Mouse (Mus musculus): ENCODE measurements around the gene Alx3. TPM values are rescaled to one million over a fixed set of nuclear protein-coding genes. Genes with fewer than 3 reads are reported as not detected.

The Alx3 gene
- polyA plus RNA-seq, 1 experiment from 2014 or later, result 1.7 TPM

DNA sequence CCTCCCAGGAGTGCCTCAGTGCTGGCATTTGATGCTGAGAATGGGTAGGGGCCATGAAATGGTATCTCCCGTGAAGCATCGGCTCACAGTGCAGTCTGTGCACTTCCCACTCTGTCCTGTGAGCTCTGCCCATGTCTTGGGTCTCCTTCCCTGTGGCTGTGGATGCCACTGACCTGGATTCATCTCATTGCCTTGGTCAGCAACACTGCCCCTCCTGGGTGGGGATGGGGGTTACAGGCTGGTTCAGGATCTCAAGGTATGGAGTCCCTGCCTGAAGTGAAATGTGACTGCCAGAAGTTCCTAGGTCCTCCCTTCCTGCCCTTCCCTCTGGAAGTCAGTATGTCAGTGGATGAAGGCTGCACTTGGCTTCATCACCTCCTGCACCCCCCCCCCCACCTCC is 32.7 kb upstream of the Alx3 start:
- H3K9me3 ChIP-seq (replicated peaks; ENCODE audit: control insufficient read depth, low read length), result no peaks in the 10 kb centered on the region
- no peak overlapping the region for H3K27ac ChIP-seq (ENCODE audit: low read depth, low read length)
- H3K4me1 ChIP-seq (ENCODE audit: control insufficient read depth, insufficient read depth, low read length), result peaks cover 25% of the 10 kb centered on the region
- no peak overlapping the region for H3K9ac ChIP-seq (ENCODE audit: low read depth, low read length)
- no peak overlapping the region for H3K4me2 ChIP-seq
- no peak overlapping the region for H3K4me3 ChIP-seq (ENCODE audit: low read depth, low read length)
- no peak for ATAC-seq (replicated peaks; ENCODE audit: insufficient number of reproducible peaks, low FRiP score, low TSS enrichment)
- H3K36me3 ChIP-seq (ENCODE audit: control insufficient read depth, insufficient read depth, low read length), result no peaks in the 10 kb centered on the region
- 69% methylated on average over 2 of the region's 2 CpGs for WGBS (ENCODE audit: insufficient replicate concordance)
- peaks cover 15% of the 10 kb centered on the region; the same call in 1 of the 2 replicates for H3K27me3 ChIP-seq (ENCODE audit: control insufficient read depth, insufficient read depth, low read length)

DNA sequence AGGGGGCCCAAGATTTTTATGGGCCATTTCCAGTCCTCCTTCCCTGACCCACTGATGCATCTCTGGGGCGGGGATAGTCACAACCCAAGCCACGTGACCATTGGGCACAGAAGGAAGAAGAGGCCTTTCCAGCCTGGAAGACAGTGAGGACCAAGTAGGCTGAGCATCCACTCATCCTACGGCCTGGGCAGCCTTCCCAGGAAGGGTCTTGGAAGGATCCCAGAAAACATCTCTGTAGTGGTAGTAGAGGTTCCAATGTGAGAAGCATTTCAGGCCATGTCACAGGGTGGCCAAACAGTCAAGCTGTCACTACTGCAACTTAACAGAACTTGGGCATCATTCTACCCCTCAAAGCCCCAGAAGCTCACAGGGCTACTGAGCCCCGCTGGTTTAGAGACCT is 32.2 kb upstream of the Alx3 start:
- WGBS (ENCODE audit: insufficient replicate concordance), result 84% methylated on average over 4 of the region's 4 CpGs
- ATAC-seq (replicated peaks; ENCODE audit: insufficient number of reproducible peaks, low FRiP score, low TSS enrichment), result no peak
- H3K4me1 ChIP-seq (ENCODE audit: control insufficient read depth, insufficient read depth, low read length), result peaks cover 25% of the 10 kb centered on the region

DNA sequence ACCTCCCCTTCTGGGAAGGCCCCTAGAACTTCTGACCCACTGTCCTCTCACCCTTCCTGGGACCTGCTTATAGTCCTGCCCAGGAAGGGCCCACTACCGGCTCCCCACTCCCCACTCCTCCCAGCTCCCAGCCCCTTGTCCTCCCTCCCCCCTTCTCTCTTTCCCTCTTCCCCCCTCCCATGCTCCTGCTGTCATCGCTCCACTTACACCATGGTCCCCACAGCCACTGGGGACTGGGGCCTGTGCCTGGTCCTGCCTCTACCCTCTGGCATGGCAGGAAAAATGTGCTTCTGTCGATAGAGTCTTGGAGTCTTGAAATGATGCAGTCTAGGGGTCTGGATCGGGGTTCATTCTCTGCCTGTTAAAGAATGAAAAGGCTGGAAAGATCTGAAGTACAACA is 31.0 kb upstream of the Alx3 start:
- H3K4me1 ChIP-seq (ENCODE audit: control insufficient read depth, insufficient read depth, low read length), result peaks cover 35% of the 10 kb centered on the region
- H3K9ac ChIP-seq (ENCODE audit: low read depth, low read length), result no peak overlapping the region
- H3K9me3 ChIP-seq (replicated peaks; ENCODE audit: control insufficient read depth, low read length), result no peaks in the 10 kb centered on the region
- no peaks in the 10 kb centered on the region for H3K36me3 ChIP-seq (ENCODE audit: control insufficient read depth, insufficient read depth, low read length)
- ATAC-seq (replicated peaks; ENCODE audit: insufficient number of reproducible peaks, low FRiP score, low TSS enrichment), result peak; percentile 62
- no peak overlapping the region for H3K4me2 ChIP-seq
- peak overlapping the region; percentile 90 for H3K27ac ChIP-seq (ENCODE audit: low read depth, low read length)
- WGBS (ENCODE audit: insufficient replicate concordance), result 8% methylated on average over 4 of the region's 4 CpGs
- peaks cover 9% of the 10 kb centered on the region; the same call in 1 of the 2 replicates for H3K27me3 ChIP-seq (ENCODE audit: control insufficient read depth, insufficient read depth, low read length)
- no peak overlapping the region for H3K4me3 ChIP-seq (ENCODE audit: low read depth, low read length)

More for the DNA sequence above, 32.2 kb upstream of the Alx3 start:
- Histone ChIP-seq H3K27me3 (ENCODE audit: control insufficient read depth, insufficient read depth, low read length) (peaks cover 13% of the 10 kb centered on the region; the same call in 1 of the 2 replicates), H3K9me3 (replicated peaks; ENCODE audit: control insufficient read depth, low read length) (no peaks in the 10 kb centered on the region), H3K27ac (ENCODE audit: low read depth, low read length) (no peak overlapping the region), H3K36me3 (ENCODE audit: control insufficient read depth, insufficient read depth, low read length) (no peaks in the 10 kb centered on the region), H3K9ac (ENCODE audit: low read depth, low read length) (no peak overlapping the region), H3K4me2 (no peak overlapping the region), H3K4me3 (ENCODE audit: low read depth, low read length) (no peak overlapping the region)

DNA sequence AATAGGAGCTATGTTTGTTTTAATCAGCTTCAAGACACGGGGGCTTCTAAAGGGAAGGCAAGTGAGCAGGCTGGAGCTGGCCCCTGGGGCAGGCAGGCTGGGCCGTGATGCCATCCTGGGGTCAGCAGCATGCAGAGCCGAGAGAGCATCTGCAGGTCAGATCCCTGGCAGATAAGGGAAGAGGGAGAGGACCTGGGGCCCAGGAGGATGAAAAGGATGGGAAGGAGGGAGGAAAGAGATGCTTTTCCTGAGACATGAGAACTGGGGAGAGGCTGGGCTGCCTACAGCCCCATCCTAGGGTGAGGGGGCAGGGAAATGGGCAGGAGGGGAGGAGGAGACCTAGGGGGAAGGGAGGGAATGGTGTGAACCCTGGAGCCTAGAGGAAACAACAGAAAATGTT is 29.5 kb upstream of the Alx3 start:
- H3K27me3 ChIP-seq (ENCODE audit: control insufficient read depth, insufficient read depth, low read length), result peaks cover 6% of the 10 kb centered on the region; the same call in 1 of the 2 replicates
- H3K9ac ChIP-seq (ENCODE audit: low read depth, low read length), result peak overlapping the region; percentile 3
- WGBS (ENCODE audit: insufficient replicate concordance), result 9% methylated on average over 3 of the region's 3 CpGs
- H3K4me2 ChIP-seq, result no peak overlapping the region
- no peak overlapping the region for H3K4me3 ChIP-seq (ENCODE audit: low read depth, low read length)
- H3K9me3 ChIP-seq (replicated peaks; ENCODE audit: control insufficient read depth, low read length), result no peaks in the 10 kb centered on the region
- H3K36me3 ChIP-seq (ENCODE audit: control insufficient read depth, insufficient read depth, low read length), result no peaks in the 10 kb centered on the region
- peak overlapping the region; percentile 36 for H3K27ac ChIP-seq (ENCODE audit: low read depth, low read length)
- H3K4me1 ChIP-seq (ENCODE audit: control insufficient read depth, insufficient read depth, low read length), result peaks cover 37% of the 10 kb centered on the region
- no peak for ATAC-seq (replicated peaks; ENCODE audit: insufficient number of reproducible peaks, low FRiP score, low TSS enrichment)

DNA sequence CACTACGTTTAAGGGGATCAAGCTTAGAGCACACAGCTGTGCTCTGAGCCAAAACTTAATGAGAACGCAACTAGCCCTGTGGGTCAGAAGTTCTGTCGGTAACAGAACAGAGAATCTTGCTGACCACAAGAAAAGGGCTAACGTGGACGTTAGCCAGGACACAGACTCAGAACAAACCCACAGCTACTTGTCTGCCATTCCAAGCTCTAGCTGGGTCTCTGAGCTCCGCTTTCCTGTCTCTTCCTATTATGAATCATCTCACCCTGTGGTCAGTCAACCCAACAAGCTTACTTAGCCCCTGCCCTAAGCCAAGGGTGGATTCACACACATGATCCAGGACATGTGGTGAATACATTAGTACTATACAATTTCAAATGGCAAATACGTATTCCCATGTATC is 27.1 kb upstream of the Alx3 start:
- 74% methylated on average over 7 of the region's 7 CpGs for WGBS (ENCODE audit: insufficient replicate concordance)
- H3K4me1 ChIP-seq (ENCODE audit: control insufficient read depth, insufficient read depth, low read length), result peaks cover 29% of the 10 kb centered on the region

DNA sequence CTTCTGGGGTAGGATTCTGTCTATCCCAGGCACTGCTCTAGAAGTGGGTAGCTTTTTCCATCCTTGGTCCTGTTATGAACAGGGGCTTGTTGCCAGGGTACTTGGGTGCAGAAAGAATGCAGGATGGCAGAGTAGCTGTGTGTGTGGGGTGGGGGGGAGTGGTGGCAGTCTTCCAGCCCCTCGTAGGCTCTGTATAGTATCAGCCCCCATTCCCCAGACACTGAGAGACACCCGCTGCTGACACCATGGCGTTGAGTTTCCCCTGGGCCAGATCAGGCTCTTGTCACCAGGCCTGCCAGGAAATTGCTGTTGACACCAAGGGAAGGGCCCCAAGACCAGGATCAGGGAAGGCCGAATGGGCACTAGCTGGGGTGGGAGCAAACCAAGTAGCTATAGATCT is 26.1 kb upstream of the Alx3 start:
- H3K27me3 ChIP-seq (ENCODE audit: control insufficient read depth, insufficient read depth, low read length), result peaks cover 6% of the 10 kb centered on the region; the same call in 1 of the 2 replicates
- no peak overlapping the region for H3K4me2 ChIP-seq
- H3K9me3 ChIP-seq (replicated peaks; ENCODE audit: control insufficient read depth, low read length), result no peaks in the 10 kb centered on the region
- H3K9ac ChIP-seq (ENCODE audit: low read depth, low read length), result no peak overlapping the region
- ATAC-seq (replicated peaks; ENCODE audit: insufficient number of reproducible peaks, low FRiP score, low TSS enrichment), result no peak
- H3K36me3 ChIP-seq (ENCODE audit: control insufficient read depth, insufficient read depth, low read length), result no peaks in the 10 kb centered on the region
- no peak overlapping the region for H3K4me3 ChIP-seq (ENCODE audit: low read depth, low read length)
- 21% methylated on average over 4 of the region's 4 CpGs for WGBS (ENCODE audit: insufficient replicate concordance)
- H3K27ac ChIP-seq (ENCODE audit: low read depth, low read length), result peak overlapping the region; percentile 12; the same call in 1 of the 2 replicates
- peaks cover 24% of the 10 kb centered on the region for H3K4me1 ChIP-seq (ENCODE audit: control insufficient read depth, insufficient read depth, low read length)

More for the DNA sequence above, 27.1 kb upstream of the Alx3 start:
- H3K9me3 ChIP-seq (replicated peaks; ENCODE audit: control insufficient read depth, low read length), result no peaks in the 10 kb centered on the region
- H3K4me3 ChIP-seq (ENCODE audit: low read depth, low read length), result no peak overlapping the region
- ATAC-seq (replicated peaks; ENCODE audit: insufficient number of reproducible peaks, low FRiP score, low TSS enrichment), result no peak
- H3K27ac ChIP-seq (ENCODE audit: low read depth, low read length), result no peak overlapping the region
- no peaks in the 10 kb centered on the region for H3K36me3 ChIP-seq (ENCODE audit: control insufficient read depth, insufficient read depth, low read length)
- no peak overlapping the region for H3K4me2 ChIP-seq
- H3K27me3 ChIP-seq (ENCODE audit: control insufficient read depth, insufficient read depth, low read length), result peaks cover 6% of the 10 kb centered on the region; the same call in 1 of the 2 replicates
- no peak overlapping the region for H3K9ac ChIP-seq (ENCODE audit: low read depth, low read length)

DNA sequence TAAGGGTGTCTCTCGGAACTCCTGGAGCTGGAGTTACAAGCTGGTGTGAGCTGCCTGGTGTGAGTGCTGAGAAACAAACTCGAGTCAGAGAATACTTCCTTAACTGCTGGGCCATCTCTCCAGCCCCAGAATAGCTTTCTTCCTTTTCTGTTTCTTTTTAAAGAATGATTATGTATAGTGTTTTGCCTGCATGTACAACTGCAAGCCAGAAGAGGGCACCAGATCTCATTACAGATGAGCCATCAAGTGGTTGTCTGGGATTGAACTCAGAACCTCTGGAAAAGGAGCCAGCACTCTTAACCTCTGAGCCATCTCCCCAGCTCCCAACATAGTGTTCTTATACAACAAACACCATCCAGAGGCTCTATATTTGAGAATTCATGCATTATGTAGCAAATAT is 23.6 kb upstream of the Alx3 start:
- Histone ChIP-seq H3K4me2 (no peak overlapping the region), H3K27me3 (ENCODE audit: control insufficient read depth, insufficient read depth, low read length) (peaks cover 6% of the 10 kb centered on the region; the same call in 1 of the 2 replicates), H3K9ac (ENCODE audit: low read depth, low read length) (no peak overlapping the region), H3K9me3 (replicated peaks; ENCODE audit: control insufficient read depth, low read length) (no peaks in the 10 kb centered on the region), H3K4me1 (ENCODE audit: control insufficient read depth, insufficient read depth, low read length) (peaks cover 12% of the 10 kb centered on the region), H3K27ac (ENCODE audit: low read depth, low read length) (no peak overlapping the region), H3K36me3 (ENCODE audit: control insufficient read depth, insufficient read depth, low read length) (no peaks in the 10 kb centered on the region), H3K4me3 (ENCODE audit: low read depth, low read length) (no peak overlapping the region)
- no peak for ATAC-seq (replicated peaks; ENCODE audit: insufficient number of reproducible peaks, low FRiP score, low TSS enrichment)
- WGBS (ENCODE audit: insufficient replicate concordance), result 53% methylated on average over 2 of the region's 2 CpGs

DNA sequence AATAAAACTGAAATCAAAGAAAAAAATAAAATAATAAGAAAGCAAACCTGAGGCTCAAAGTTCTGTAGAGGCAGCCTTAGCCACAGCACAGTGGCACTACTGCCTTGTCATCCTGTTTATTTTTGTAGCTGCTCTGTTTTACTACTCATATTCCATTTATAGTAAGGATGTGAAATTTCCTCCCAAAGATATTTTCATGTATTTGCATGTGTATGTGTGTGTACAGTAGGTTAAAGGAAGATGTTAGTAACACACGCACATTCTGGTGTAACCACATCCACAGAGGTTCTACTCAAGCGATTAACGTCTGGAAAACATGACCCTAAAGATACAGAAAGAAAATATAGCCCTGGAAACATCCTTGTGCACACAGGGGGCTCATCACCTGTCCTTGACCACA is 18.0 kb upstream of the Alx3 start:
- H3K4me2 ChIP-seq, result no peak overlapping the region
- 79% methylated on average over 3 of the region's 3 CpGs for WGBS (ENCODE audit: insufficient replicate concordance)
- H3K36me3 ChIP-seq (ENCODE audit: control insufficient read depth, insufficient read depth, low read length), result no peaks in the 10 kb centered on the region
- no peak overlapping the region for H3K9ac ChIP-seq (ENCODE audit: low read depth, low read length)
- H3K27ac ChIP-seq (ENCODE audit: low read depth, low read length), result no peak overlapping the region
- no peak for ATAC-seq (replicated peaks; ENCODE audit: insufficient number of reproducible peaks, low FRiP score, low TSS enrichment)
- no peak overlapping the region for H3K4me3 ChIP-seq (ENCODE audit: low read depth, low read length)
- H3K27me3 ChIP-seq (ENCODE audit: control insufficient read depth, insufficient read depth, low read length), result peaks cover 29% of the 10 kb centered on the region
- H3K9me3 ChIP-seq (replicated peaks; ENCODE audit: control insufficient read depth, low read length), result no peaks in the 10 kb centered on the region
- peaks cover 8% of the 10 kb centered on the region; the same call in 1 of the 2 replicates for H3K4me1 ChIP-seq (ENCODE audit: control insufficient read depth, insufficient read depth, low read length)

DNA sequence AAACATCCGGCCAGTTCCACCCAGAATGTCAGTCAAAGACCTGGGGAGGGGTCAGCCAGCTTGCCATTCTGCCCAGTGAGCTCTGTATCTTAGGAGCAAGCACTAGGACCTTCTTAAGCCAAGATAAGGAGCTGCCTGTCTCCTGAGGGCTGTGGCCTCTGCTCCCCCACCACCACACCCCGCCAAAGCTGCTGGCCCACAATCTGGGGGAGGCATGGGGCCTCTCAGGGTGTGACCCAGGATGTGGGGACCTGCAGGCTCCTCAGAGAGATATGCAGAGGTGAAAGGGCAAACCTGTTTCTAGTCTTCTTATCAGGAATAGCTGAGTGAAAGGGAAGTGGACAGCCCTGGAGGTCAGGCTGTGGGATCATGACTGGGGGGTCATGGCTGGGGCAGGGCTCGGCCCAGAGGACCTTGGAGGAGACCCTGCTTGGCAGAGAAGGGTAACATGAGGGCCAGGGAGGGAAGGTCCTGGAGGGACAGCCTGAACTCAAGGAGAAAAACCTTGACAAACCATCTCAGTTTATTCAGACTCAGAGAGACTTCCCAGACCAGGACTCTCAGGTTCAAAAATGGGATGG is 16.9 kb upstream of the Alx3 start:
- no peaks in the 10 kb centered on the region for H3K36me3 ChIP-seq (ENCODE audit: control insufficient read depth, insufficient read depth, low read length)
- no peak overlapping the region for H3K4me2 ChIP-seq
- H3K9me3 ChIP-seq (replicated peaks; ENCODE audit: control insufficient read depth, low read length), result no peaks in the 10 kb centered on the region
- H3K4me1 ChIP-seq (ENCODE audit: control insufficient read depth, insufficient read depth, low read length), result peaks cover 11% of the 10 kb centered on the region; the same call in 1 of the 2 replicates
- H3K27ac ChIP-seq (ENCODE audit: low read depth, low read length), result no peak overlapping the region
- H3K4me3 ChIP-seq (ENCODE audit: low read depth, low read length), result no peak overlapping the region
- peaks cover 36% of the 10 kb centered on the region for H3K27me3 ChIP-seq (ENCODE audit: control insufficient read depth, insufficient read depth, low read length)
- WGBS (ENCODE audit: insufficient replicate concordance), result 14% methylated on average over 3 of the region's 3 CpGs
- no peak overlapping the region for H3K9ac ChIP-seq (ENCODE audit: low read depth, low read length)
- no peak; the same call in 1 of the 2 replicates for ATAC-seq (replicated peaks; ENCODE audit: insufficient number of reproducible peaks, low FRiP score, low TSS enrichment)
